Mouse (Mus musculus) megakaryocyte, embryonic 14.5 days (primary cell): ENCODE measurements around the gene Trim46.

Experiments used
- FLI1 ChIP-seq: IDR thresholded peaks from 2 replicates; pipeline ENCODE4 v1.6.1; 2012; ENCODE audit warnings: low read length, inconsistent platforms, mixed read lengths
- GATA1 ChIP-seq: IDR thresholded peaks from 3 replicates; pipeline ENCODE4 v1.6.1; 2012; ENCODE audit warnings: mixed read lengths, low read length, inconsistent platforms, borderline replicate concordance

DNA sequence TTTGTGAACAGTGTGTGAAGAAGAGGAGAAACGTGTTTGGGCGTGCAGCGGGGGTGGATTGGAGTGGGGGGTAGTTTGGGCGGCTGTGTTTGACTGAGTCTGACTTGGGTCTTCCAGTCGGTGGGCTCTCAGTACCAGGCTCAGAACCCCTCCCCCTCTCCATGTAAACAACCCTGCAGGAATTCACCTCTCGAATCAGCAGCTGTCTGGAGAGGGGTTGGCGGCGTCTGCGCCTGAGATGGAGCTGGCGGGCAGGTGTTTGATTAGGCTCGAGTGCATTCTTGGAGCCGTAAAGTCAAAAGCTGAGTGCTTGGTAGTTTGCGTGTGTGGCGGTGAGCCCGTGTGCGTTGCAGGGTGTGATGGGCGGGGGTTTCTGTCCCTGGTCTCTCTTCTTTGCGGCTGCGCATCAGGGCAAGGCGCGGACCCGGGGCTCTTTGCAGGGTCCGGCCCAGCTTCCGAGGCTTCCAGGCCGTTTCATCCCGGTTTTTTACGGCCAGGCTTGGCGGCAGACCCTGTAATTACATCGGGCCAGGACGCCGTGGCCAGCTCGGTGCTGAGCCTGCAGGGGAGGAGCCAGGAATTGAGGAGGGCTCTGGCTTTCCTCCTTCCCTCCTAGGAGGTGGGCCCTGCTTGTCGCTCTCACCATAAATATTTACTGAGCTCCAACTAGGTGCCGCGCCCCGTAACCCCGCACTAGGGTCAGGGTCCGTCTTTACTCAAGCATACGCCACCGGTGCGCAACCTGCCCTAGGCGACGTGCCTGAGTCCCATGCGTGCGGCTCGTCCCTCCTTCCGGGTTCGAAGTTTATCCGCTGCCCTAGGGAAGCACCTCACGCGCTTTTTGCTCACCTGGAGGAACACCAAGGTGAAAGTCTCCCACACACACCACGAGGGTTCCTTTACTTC is 34.8 kb upstream of the Trim46 start, which contains the start of gene Efna1:
- TF ChIP-seq GATA1 (no peak), FLI1 (no peak)
